Mouse (Mus musculus): ENCODE results near the gene Ehbp1l1.

GRCm38 (mm10) chr19:5692086-5692912, 33.8 kb downstream of the Ehbp1l1 start:
- TF ChIP-seq POLR2A (IDR thresholded peaks at IDR 0.05; ENCODE audit: control insufficient read depth, low read depth, low read length) (no peak), CTCF (IDR thresholded peaks at IDR 0.05; ENCODE audit: control insufficient read depth, insufficient read depth, insufficient replicate concordance, low read depth, low read length) (no peak)
